Mouse (Mus musculus) stomach, embryonic 14.5 days (tissue): ENCODE measurements at regions not wholly inside any gene's neighbourhood (a gene's known extent, or its start where the extent isn't known, plus 50 kb on each side); places are given as distances from the start of the nearest gene placed in this dataset.

Experiments
- ATAC-seq: fragments of 200-750 bp; cut with Nextera tagmentation; 2 replicates; pipeline ENCODE4 v1.8.0; 2017; ENCODE audit warnings: low read depth, moderate TSS enrichment; ENCODE audit not compliant: insufficient number of reproducible peaks, insufficient read depth, low FRiP score
- H3K27ac ChIP-seq: fragments of 300-500 bp; sonication (generic); 2 replicates; pipeline ENCODE4 v1.5.1; 2014; ENCODE audit warnings: mild to moderate bottlenecking, low read length, moderate library complexity, mixed read lengths
- H3K27me3 ChIP-seq: fragments of 300-500 bp; sonication (generic); 2 replicates; pipeline ENCODE4 v1.6.1; 2014; ENCODE audit warnings: low read length, control low read depth, mixed read lengths; ENCODE audit not compliant: control insufficient read depth, insufficient read depth
- H3K36me3 ChIP-seq: fragments of 300-500 bp; sonication (generic); 2 replicates; pipeline ENCODE4 v1.6.1; 2014; ENCODE audit warnings: mild to moderate bottlenecking, control low read depth, low read length, moderate library complexity, mixed read lengths; ENCODE audit not compliant: control insufficient read depth, insufficient read depth
- H3K4me1 ChIP-seq: fragments of 300-500 bp; sonication (generic); 2 replicates; pipeline ENCODE4 v1.6.1; 2014; ENCODE audit warnings: low read length, control low read depth, mixed read lengths; ENCODE audit not compliant: control insufficient read depth, insufficient read depth
- H3K4me2 ChIP-seq: fragments of 300-500 bp; sonication (generic); replicated peaks from 2 replicates; pipeline ENCODE4 v1.6.1; 2014; ENCODE audit warnings: low read depth, low read length, control low read depth
- H3K4me3 ChIP-seq: fragments of 300-500 bp; sonication (generic); 2 replicates; pipeline ENCODE4 v1.5.1; 2014; ENCODE audit warnings: low read depth, low read length, control low read depth
- H3K9ac ChIP-seq: fragments of 300-500 bp; sonication (generic); replicated peaks from 2 replicates; pipeline ENCODE4 v1.6.1; 2014; ENCODE audit warnings: low read depth, mild to moderate bottlenecking, control low read depth, low read length, moderate library complexity, mixed read lengths
- H3K9me3 ChIP-seq: fragments of 300-500 bp; sonication (generic); 2 replicates; pipeline ENCODE4 v1.6.1; 2016; ENCODE audit warnings: low read depth, low read length, control low read depth; ENCODE audit not compliant: control insufficient read depth
- WGBS: fragments of 180-500 bp; shearing (Covaris S2); extraction: QIAGEN DNeasy Blood & Tissue Kit; methylation state at CpG from one replicate; pipeline ENCODE4 v1.1.7; 2014; 5-methylcytosine and 5-hydroxymethylcytosine counted together

DNA sequence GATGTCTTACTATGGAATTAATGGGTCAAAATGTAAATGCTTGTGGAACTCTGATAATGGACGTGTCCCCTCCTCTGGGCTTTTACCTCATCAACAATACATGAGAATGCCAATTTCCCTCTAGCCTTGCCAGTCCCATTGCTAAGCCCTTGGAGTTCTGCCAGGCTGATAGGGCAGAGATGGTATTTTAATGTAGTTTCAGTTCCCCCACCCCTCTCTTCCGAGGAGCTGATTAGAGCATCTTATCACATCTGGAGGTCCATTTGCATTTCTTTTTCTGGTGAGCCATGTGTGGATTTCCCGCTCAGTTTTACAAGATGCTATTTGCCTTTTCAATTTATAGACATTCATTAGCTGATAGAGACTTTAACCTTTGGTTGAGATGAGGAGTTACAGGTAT lies 86.0 kb upstream of the Arid2 start:
- H3K4me2 ChIP-seq: no peak overlapping the region
- H3K36me3 ChIP-seq: no peaks in the 10 kb centered on the region
- H3K4me1 ChIP-seq: no peaks in the 10 kb centered on the region
- no peaks in the 10 kb centered on the region for H3K27me3 ChIP-seq
- H3K9ac ChIP-seq: no peak overlapping the region
- no peaks in the 10 kb centered on the region for H3K9me3 ChIP-seq
- no peak overlapping the region for H3K4me3 ChIP-seq
- 62% methylated on average over 3 of the region's 3 CpGs for WGBS
- no peak overlapping the region for H3K27ac ChIP-seq
- no peak for ATAC-seq

DNA sequence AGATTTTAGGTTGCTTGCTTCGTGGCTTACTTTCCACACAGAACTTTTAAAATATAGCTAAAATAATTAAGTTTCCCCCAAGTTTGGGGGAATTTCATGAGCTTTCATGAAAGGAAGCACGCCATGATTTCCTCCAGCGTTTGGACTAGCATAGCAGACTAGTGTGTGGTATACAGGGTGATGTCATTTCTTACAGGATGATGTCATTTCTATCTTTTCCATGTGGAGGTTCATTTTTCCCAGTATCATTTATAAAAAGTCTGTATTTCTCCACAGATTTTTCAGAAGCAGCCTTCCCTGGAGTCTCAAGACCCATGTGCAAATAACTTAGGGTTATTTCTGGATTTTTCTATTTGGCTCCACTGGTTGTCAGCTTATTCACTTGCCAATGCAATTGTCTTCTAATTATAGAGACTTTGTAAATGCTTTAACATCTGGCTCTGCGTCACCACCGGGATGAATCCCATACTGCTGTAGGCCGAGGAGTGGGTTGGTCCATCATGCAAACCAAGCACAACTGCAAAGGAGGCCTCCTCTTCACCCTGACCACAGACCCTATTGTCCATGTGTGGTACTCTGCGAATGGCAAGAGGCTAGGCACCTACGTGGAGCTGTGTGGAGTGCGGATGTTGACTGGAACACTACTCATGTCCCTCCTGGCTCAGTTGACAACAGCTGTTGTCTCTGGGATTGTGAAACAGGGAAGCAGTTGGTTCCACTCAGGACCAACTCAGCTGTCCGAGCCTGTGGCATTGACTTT lies 85.4 kb upstream of the Arid2 start:
- Histone ChIP-seq H3K4me1 (no peaks in the 10 kb centered on the region), H3K4me3 (no peak overlapping the region), H3K9me3 (no peaks in the 10 kb centered on the region), H3K4me2 (no peak overlapping the region), H3K36me3 (no peaks in the 10 kb centered on the region), H3K9ac (no peak overlapping the region), H3K27me3 (no peaks in the 10 kb centered on the region), H3K27ac (no peak overlapping the region)
- ATAC-seq: no peak
- 88% methylated on average over 10 of the region's 10 CpGs for WGBS

DNA sequence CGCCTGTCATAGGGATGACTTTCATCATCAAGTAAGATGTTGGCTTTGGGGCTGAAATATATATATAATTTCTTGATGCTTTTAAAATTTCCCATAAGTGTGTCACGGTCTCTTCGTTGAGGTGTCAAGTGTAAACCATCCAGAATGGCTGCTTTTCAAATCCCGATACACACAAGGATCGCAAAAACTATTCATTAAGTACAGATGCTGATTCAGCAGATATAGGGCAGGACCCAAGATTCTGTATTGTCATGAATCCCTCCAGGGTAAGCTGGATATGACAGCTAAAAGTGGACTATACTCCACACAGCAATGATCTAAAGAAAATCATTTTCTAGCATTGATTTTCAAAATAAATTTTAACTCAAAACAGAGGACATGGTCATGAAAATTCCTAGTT lies 83.1 kb upstream of the Arid2 start:
- H3K27me3 ChIP-seq: no peaks in the 10 kb centered on the region
- ATAC-seq: no peak
- H3K27ac ChIP-seq: no peak overlapping the region
- no peaks in the 10 kb centered on the region for H3K9me3 ChIP-seq
- no peaks in the 10 kb centered on the region for H3K36me3 ChIP-seq
- no peak overlapping the region for H3K9ac ChIP-seq
- no peak overlapping the region for H3K4me3 ChIP-seq
- no peak overlapping the region for H3K4me2 ChIP-seq
- H3K4me1 ChIP-seq: no peaks in the 10 kb centered on the region
- 95% methylated on average over 5 of the region's 5 CpGs for WGBS

DNA sequence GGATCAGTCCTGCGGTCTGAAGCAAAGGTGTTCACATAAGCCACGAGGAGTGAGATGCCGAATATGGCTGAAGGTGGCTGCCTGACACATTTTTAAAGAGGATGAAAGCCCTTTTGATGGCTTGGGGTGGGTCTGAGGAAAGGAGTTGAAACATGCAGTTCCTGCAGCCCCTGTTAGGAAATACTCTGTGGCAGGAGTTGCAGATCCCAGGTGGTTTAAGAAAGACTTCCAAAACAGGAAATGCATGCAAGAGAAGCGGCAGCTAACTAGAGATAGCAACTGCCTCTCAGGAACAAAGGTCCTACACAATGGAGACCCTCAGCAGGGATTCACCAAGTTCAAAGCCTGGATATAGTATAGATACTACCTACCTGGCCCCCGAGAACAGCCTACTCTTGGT lies 82.7 kb upstream of the Arid2 start:
- no peak overlapping the region for H3K4me2 ChIP-seq
- H3K9ac ChIP-seq: no peak overlapping the region
- H3K4me3 ChIP-seq: no peak overlapping the region
- H3K4me1 ChIP-seq: no peaks in the 10 kb centered on the region
- no peaks in the 10 kb centered on the region for H3K27me3 ChIP-seq
- ATAC-seq: no peak
- WGBS: 82% methylated on average over 5 of the region's 5 CpGs
- H3K27ac ChIP-seq: no peak overlapping the region
- no peaks in the 10 kb centered on the region for H3K9me3 ChIP-seq
- H3K36me3 ChIP-seq: no peaks in the 10 kb centered on the region

DNA sequence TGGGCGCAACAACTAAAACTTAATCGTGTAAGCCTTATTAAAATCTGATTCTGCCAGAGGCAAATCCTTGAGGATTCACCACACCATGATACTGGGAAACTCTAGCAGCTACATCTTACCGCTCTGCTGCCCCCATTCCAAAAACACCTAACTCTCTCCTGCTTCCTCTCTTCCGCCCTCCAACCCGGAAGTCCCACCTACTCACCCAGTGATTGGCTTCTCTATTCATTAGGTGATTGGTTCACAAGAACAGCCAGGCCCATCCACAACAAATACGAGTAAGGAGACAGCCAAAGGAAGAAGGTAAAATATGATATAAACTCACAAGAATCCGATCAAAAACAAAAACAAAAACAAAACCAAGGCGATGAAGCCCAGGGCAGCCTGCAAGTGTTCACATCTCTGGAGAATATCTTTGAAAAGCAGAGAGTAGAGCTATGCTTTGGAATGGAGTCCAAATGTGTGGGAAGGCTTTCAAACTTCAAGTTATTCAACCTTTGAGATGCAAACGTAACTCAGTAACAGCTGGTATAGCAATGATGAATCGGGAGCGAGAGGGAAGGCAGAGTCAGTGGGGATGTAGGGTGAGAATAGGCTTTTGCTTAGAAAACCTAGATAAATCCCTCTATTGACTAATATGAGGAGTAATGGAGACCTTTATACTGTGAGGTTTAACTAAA lies 76.5 kb upstream of the Arid2 start:
- Histone ChIP-seq H3K4me3 (no peak overlapping the region), H3K4me2 (no peak overlapping the region), H3K4me1 (no peaks in the 10 kb centered on the region), H3K9me3 (no peaks in the 10 kb centered on the region), H3K36me3 (no peaks in the 10 kb centered on the region), H3K27ac (no peak overlapping the region), H3K9ac (no peak overlapping the region), H3K27me3 (no peaks in the 10 kb centered on the region)
- 82% methylated on average over 11 of the region's 11 CpGs for WGBS
- ATAC-seq: no peak

DNA sequence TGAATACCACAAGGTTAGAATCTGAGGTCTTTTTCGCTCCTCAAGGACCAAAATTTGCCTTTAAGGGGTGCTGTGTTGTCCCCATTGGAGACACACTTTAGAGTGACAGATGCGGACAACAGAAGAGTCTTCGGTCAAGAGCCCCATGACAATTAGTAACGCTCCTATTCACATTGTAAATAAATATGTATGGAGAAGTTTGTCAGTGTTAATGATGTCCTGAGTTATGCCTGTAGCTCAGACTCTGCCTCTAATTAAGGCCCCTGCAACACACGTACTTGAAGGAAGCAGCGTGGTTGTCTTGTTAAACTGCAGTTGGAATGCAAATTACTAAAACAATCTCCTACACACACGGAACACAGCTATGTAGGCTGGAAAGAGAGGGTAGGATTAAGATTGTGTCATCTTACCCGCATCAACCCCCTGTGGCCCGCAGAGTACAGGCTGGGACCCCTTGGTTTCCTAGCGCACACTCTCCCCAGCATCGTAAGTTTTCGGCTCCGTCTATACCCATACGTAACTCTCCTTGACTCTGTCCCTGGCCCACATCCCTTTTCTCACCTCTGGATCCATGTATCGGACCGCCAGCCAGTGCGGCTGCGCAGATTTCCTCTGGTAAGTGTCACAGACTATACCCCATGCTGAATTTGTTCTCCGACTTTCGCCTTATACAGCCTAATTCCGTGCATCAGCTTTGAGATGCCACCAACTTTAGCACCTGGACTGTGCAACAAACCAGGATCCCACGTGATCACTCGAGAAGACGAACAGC lies 73.6 kb upstream of the Arid2 start:
- ATAC-seq: no peak
- no peaks in the 10 kb centered on the region for H3K4me1 ChIP-seq
- WGBS: 87% methylated on average over 24 of the region's 24 CpGs
- no peak overlapping the region for H3K4me3 ChIP-seq
- H3K9ac ChIP-seq: no peak overlapping the region
- H3K36me3 ChIP-seq: no peaks in the 10 kb centered on the region
- H3K27ac ChIP-seq: no peak overlapping the region
- no peaks in the 10 kb centered on the region for H3K9me3 ChIP-seq
- no peak overlapping the region for H3K4me2 ChIP-seq
- no peaks in the 10 kb centered on the region for H3K27me3 ChIP-seq

DNA sequence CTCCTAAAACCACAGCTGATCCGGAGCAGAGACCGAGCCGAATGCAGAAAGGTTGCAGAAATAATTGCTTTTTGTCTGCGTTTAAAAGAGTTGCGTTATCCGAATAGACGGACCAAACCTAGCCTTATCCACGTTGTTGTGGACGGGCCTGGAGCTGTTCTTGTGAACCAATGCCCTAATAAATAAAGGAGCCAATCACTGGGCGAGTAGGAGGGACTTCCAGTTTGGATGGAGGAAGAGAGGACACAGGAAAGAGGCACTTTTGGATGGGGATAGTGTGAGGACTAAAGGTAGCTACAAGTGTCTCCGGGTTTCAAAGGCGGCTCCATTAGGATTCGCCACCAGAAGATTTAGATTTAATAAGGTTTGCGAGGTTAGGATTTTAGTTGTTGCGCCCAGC lies 69.4 kb upstream of the Arid2 start:
- WGBS: 92% methylated on average over 15 of the region's 15 CpGs
- Histone ChIP-seq H3K36me3 (no peaks in the 10 kb centered on the region), H3K4me2 (no peak overlapping the region), H3K4me3 (no peak overlapping the region), H3K27me3 (no peaks in the 10 kb centered on the region), H3K9ac (no peak overlapping the region), H3K4me1 (no peaks in the 10 kb centered on the region), H3K9me3 (no peaks in the 10 kb centered on the region), H3K27ac (no peak overlapping the region)
- no peak for ATAC-seq

DNA sequence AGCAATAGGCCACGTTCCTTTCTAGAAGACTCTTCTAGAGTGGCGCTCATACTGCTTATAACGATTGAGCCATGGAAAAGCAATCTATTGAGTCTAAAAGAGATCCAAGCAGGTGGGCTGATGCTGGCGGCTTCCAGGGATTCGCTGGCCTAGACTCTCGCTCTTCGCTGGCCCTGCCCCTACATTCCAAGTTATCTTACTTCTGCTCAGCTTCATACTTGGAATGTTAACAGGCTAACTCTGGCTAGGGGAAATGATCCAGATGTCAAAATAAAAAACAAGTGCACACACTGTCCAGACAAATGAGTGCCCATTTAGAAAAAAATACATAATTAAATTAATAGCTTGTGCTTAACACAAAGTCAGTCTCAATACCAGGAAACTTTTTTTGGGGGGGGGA lies 67.6 kb upstream of the Arid2 start:
- Histone ChIP-seq H3K4me2 (no peak overlapping the region), H3K9me3 (no peaks in the 10 kb centered on the region), H3K9ac (no peak overlapping the region), H3K36me3 (no peaks in the 10 kb centered on the region), H3K27me3 (no peaks in the 10 kb centered on the region), H3K4me1 (no peaks in the 10 kb centered on the region), H3K4me3 (no peak overlapping the region), H3K27ac (no peak overlapping the region)
- 79% methylated on average over 7 of the region's 7 CpGs for WGBS
- ATAC-seq: no peak
